Mouse (Mus musculus) heart, postnatal 25 days (tissue): ENCODE measurements around the gene Rapgef3. TPM values are rescaled to one million over a fixed set of nuclear protein-coding genes. Genes with fewer than 3 reads are reported as not detected.

Experiments used
- DNase-seq: peaks from one replicate; pipeline ENCODE4 v3.0.0; 2022; ENCODE audit warnings: low spot score
- intact Hi-C: fragments of 180-260 bp; cut with DNase I; formaldehyde crosslinking; loops from one replicate; pipeline ENCODE4 v1.15.1; 2025
- total RNA-seq, 2 experiments: library from RNA; stranded (reverse); gene quantifications; 2 replicates each; pipeline ENCODE4 v1.2.3; 2021

The Rapgef3 gene
- total RNA-seq, 2 experiments from 2014 or later, result 20.7 to 26.5 TPM

DNA sequence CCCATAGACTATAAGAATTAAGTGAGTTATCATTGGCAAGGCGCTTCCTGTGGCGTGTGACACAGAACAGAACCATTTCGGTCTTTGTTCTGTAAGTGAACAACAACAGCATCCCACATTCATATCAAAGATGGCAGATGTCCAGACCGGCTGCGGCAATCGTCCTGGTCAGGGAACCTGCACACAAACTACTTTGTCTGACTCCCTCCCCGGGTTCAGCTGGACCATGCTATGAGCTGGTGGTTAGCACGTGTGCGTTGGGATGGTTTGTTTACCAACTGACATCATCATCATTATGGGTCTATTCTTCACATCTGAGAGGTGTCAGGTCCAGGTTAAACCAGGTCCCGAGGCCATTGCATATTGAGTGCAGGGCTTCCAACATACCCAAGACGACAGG is 39.4 kb downstream of the Rapgef3 start:
- intact Hi-C loops, result no loop called here
- DNase-seq, result no peak

DNA sequence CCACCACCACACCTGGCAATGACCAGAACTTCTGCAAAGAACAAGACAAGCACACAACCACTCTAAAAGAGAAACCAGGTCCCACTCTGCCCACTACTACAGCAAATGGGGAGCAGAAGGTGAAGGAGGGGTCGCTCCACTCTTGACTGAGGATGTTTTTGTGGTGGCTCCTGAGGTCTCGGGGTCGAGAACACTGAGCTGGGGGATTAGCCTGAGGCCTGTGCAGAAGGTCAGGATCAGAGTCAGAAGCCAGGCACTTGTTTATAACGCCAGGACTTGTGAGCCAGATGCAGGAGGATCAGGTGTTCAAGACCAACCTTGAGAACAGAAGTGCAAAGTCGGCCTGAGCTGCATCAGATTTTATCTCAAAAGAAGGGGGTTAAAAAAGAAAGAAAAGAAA is 40.3 kb downstream of the Rapgef3 start:
- no peak for DNase-seq
- intact Hi-C loops, result no loop called here

DNA sequence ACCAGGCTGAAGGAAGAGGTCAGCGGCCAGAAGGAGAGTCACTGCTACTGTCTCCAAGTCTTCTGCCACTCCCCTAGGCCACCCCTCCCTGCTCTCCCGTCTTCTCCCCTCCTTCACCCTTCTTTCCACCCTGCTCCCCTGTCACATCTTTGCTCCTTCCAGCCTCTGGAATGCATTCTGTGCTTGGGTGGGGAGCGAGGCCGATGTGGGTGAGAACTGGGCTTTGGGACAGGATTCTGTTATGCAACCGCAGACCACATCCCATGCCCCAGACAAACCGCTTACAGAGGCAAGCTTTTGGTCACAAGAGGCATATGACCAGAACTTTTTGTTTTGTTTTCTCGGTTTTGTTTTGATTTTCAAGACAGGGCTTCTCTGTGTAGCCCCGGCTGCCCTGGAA is 40.7 kb downstream of the Rapgef3 start:
- intact Hi-C loops, result no loop called here
- DNase-seq, result peak; percentile 65

DNA sequence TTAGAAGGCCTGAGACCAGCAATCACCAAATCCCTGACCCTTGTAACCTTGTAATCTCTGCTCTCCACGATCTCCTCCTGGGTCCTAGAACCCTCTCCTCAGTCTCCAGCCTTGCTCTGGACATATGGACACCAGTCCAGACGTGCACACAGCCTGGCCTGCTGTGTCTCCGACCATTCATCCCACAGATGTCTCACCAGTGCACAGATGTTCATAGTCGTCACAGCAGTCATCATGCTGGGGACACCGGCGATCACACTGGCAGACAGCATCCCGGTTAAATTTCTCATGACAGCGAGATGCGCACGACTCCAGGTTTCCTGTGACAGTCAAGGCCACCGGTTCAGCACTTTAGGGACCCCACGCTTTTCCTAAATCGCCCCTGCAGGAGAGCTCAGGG is 41.5 kb downstream of the Rapgef3 start:
- intact Hi-C loops, result no loop called here
- DNase-seq, result no peak

DNA sequence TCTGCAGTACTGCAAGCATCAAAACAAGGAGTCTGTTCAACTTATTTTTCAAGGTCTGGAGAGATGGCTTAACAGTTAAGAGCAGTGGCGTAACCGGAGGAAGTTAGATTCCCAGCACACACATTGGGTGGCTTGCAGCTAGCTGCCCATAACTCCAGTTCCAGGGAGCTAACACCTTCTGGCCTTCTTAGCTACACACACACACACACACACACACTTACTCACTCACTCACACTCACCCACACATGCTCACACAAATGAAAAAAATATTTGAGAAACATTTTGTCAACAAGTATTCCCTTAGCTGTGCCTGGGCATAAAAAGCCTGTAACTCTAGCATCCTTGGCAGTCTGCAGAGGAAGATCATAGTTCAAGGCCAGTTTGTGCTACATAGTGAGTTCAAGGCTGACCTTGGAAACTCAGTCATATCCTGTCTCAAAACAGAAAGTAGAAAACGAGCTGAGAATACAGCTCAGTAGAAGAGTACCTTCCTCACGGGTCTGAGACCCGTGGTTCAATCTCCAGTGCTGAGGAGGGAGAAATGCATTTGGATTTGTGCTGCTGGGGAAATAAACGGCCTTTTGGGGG is 42.5 kb downstream of the Rapgef3 start:
- DNase-seq, result no peak
- intact Hi-C loops, result no loop called here

DNA sequence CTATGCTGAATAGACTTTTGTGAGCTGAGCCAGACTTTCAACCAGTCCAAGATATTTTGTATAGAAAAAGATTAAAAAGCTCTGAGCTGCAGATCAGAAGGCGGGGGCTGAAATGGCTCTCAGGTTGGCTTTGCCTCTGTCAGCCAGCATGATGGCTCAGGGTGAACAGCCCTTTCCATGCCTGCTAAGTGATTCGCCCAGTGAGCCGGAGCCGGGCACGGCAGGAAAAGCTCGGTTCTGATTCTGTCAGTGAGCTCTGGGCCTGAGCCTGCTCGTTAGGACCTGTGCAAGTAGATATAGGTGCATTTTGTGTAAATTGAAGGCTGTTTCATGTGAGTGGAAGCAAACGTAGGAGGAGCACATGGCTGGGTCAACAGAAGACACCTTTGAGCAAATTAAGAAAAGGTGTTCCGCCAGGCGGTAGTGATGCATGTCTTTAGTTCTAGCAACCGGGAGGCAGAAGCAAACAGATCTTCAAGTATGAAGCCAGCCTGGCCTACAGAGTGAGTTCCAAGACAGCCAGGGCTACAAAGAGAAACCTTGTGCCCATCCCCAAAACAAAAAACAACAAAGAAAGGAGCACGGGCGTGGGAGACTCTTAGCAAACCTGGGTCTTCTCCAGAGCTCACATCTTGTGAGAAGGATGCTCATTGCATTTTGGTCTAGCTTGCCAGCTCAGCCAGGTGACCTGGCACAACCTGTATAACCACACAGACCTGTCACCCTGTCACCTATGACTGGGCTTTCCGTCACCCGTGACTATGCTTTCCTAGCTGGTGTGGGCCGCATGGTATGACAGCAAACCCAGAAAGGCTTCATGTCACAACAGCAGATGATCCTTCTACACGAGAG is 43.2 kb downstream of the Rapgef3 start:
- no peak for DNase-seq
- intact Hi-C loops, result no loop called here

DNA sequence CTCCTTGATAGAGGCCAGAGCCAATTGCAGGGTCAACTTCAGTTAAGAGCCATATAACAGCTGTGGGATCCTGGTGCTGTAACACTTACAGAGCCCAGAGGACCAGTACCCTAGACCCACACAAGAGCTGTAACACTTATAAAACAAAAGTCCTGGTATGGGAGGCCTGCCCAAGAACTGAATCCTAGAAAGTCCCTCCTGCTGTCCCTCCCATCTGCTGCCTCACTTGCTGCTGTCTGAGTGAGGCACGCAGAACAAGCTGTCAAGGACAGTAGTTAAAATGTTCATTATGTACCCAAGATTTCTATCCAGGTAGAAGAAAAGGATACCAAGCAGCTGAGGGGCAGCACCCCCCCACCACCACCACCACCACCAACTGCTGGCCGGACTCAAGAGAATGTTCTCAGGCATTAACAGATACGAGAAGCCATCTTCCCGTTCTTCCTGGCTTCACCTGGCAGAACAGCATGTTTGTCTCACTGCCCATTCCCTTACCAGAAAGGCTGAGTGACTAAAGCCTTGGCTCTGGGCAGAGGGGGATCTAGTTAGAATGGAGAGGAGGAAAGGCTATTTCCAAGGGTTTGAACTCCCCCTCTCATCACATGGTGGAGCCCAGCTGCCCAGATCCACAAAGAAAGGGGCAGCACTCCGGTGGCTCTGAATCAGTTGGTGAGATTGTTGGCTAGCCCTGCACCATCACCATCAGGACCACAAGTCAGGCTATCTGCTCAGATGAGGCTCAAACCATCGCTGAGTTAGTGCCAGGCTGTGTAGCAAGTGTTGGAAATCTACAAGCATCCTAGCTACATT is 44.0 kb downstream of the Rapgef3 start:
- no peak for DNase-seq
- intact Hi-C loops, result no loop called here

DNA sequence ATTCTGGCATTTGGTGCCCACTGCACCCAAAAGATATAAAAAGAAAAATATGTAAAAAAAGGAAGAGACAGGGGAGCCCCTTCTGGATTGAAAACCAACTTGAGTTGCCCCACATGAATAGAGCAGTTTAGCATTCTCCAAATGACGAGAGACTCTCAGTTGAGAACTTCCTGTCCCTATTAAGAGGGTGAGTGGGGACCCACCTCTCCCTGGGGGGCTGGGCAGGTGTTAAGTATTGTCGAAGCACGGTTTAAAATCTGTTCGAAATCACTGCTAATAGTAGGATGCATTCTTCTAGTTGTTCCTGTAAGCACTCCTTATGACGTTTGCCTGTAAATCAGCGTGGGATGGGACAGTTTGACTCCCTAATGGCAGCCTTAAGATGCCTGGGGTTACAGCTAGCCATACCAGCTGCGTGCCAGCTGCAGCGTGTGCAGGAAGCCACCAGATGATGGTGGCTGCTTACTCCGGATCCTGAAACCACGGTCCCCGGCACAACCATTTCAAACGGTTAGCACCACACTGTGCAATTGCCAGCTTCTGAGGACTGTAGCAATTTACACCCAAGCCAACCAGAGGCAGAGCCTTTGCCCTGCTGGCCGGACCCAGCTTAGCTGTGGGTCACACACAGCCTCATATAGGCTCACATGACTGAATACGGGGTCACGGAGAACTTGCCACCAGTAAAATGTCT is 46.6 kb downstream of the Rapgef3 start:
- intact Hi-C loops, result no loop called here
- no peak for DNase-seq

DNA sequence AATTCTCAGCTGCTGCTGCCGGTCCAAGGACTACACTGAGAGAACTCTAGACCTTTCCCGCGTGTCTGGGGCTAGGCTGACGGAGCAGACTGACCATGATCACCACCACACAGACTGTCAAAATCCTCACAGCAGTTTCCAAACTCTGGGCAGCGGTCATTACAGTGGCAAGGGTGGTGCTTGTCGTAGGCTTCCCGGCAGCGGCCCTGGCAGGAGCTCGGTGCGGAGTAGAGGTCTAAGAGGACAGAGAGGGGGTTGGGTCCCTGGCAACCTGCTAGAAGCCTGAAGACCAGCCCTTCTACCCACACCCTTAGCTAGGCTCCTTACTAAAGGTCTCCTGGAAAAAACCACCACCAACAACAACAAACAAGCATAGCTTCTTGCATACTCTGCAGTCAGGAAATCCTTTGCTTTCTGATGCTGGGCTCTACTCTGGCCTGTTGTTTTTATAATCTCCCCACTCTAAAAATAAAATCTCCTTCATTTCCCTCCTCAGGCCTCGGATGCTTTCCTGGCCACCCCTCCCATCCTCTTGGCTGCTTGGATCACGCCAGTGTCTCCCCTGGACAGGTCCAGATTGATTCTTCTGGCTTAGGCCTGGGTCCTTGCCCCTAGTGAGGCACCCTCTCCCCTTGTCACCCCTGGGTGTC is 47.6 kb downstream of the Rapgef3 start:
- DNase-seq, result no peak
- intact Hi-C loops, result loop anchor here (1.0 kb wide), 1 partner anchor 59 kb away; no protein-coding TSS in a partner anchor

DNA sequence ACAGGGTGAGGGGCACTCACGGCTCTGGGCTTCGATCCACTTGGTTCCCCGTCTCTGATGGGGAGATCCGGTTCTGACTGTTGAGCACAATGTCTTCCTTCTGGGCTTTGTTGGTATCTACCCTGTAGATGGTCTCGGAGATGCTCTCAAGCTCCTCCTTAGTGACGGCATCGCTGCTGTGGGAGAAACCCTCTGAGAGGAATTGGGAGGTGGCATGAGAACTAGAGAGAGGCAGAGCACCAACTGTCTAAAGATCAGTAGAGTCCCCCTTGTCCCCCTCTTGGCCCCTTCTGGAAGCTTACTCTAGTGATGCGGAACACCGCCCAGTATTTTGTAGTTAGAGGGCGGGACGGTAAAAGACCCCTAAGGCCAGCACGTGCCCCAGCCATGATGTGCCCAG is 48.3 kb downstream of the Rapgef3 start:
- intact Hi-C loops, result loop anchor here (2.0 to 5.0 kb wide), 2 partner anchors 47 to 233 kb away; partner anchors contain the start of gene Rapgef3

DNA sequence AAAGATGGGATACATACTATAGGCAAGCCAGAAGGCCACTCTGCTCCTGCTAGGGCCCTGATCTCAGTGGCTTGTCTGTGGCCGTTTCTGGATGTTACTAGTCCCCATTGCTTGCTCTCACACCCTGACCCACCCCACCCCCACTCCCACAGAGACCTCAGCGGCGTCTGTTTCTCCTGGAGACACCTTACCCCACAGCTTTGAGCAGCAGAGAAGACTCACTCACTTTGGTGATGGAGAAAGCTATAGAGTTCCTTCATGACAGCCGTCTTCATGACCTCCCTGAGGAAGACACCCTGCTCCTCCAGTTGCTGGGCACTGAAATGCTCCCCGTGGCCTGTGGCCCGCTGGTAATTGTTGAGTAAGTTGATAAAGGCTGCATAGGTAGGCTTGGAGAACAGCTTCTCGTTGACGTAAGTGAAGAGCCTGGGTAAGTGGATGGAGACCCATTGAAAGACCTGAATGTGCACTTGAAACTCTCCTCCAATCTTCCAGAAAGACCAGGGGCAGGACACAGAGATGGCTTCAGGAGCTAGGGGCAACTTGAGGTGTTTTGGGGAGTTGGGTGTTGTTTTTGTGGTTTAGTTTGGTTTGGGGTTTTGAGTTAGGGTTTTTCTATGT is 49.1 kb downstream of the Rapgef3 start:
- no peak for DNase-seq
- intact Hi-C loops, result loop anchor here (1.0 to 5.0 kb wide), 4 partner anchors 48 to 234 kb away; partner anchors contain the start of gene Rapgef3

More for the DNA sequence above, 48.3 kb downstream of the Rapgef3 start:
- no peak for DNase-seq

DNA sequence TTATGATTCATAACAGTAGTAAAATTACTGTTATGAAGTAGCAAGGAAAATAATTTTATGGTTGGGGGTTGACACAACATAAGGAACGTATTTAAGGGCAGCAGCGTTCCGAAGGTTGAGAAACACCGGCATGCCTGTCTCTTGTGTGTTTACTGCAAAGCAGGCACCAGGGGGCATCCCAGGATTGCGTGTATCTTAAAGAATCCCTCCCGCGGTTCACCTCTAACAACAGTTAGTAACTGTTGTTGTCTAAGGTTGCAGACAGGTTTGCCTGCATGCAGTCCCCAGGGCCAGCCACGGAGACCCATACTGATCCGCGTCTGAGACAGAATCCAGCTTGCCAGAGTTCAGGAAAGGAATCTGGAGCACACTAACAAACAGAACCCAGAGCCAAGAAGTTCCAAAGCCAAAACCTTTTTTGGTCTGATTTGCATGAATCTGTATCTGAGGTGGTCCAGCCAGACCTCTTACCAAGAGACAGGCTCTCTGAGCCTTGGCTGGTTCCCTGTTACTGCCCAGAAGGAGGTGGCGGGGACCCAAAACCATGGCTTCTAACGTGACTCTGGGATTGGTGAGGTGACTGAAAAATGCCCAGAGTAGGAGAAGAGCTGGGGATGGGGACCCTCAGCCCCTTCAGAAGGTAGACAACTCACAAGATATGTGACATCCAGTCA is 49.8 kb downstream of the Rapgef3 start:
- intact Hi-C loops, result loop anchor here (1.0 to 5.0 kb wide), 4 partner anchors 49 to 234 kb away; partner anchors contain the start of gene Rapgef3
- no peak for DNase-seq

DNA sequence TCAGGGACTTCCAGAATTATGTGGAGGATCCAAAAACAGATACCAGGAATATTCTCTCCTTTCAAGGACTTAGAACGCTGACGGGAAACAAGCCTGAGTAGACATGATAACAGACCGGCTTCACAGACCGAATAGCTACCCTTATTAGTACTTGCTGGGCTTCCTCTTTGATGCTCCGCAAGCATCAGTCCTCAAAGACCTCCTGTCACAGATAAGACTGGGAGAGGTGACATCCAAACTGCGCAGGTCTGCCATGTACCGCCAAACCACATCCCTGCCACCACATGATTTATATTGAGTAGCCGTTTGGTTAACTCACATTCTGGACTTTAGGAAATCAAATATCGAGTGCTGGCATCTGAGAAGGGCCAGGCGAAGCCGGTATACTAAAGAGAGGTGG is 51.0 kb downstream of the Rapgef3 start:
- intact Hi-C loops, result loop anchor here (5.0 kb wide), 1 partner anchor 236 kb away; no protein-coding TSS in a partner anchor
- no peak for DNase-seq

DNA sequence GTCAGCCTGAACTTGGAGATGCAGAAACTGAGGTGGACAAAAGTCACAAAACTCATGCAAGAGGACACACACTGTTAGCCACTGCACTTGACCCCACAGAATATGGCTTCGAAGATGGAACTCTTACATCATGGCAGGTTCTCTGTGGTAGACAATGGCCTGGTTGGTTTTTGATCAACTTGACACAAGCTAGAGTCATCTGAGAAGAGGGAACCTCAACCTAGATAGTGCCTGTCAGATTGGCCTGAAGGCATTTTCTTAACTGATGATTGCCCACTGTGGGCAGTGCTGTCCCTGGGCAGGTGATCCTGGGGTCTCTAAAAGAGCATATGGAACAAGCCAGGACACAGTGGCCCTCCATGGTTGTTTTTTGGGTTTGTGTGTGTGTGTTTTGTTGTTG is 52.0 kb downstream of the Rapgef3 start:
- intact Hi-C loops, result loop anchor here (5.0 kb wide), 1 partner anchor 237 kb away; no protein-coding TSS in a partner anchor

DNA sequence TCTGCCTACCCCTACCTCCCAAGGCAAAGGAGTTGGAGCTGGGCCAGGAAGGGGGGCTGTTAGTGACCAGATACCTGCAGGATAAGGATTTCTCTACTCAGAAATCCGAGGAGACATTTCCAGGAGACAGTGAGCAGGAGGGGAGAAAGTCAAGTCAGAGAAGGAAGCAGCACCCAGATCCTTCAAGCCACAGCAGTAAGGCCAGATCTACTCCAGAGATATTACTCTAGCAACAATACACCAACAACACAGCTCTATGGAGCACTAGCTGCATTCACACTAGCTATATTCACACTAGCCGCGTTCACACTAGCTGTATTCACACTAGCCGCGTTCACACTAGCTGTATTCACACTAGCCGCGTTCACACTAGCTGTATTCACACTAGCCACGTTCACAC is 52.7 kb downstream of the Rapgef3 start:
- intact Hi-C loops, result loop anchor here (5.0 kb wide), 1 partner anchor 237 kb away; no protein-coding TSS in a partner anchor

More for the DNA sequence above, 52.0 kb downstream of the Rapgef3 start:
- DNase-seq, result no peak

DNA sequence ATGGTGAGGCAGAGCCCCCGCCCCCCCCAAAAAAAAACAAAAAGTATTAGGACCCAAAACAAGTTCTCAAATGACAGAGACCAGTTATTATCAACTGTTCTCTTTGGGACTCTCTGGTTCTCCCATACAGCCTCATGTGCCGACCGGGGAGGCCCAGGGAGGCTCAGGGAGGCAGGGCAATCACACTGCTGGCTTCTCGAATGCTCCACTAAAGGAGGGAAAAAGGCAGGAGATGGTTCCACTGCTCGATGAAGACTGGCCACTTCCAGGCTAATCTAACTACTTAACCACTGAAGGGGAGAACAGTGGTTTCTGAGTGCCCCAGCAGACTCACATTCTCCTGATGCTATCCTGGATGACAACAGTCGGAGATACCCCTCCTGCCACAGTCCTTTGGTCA is 55.2 kb downstream of the Rapgef3 start:
- intact Hi-C loops, result no loop called here
- no peak for DNase-seq

More for the DNA sequence above, 52.7 kb downstream of the Rapgef3 start:
- DNase-seq, result no peak

DNA sequence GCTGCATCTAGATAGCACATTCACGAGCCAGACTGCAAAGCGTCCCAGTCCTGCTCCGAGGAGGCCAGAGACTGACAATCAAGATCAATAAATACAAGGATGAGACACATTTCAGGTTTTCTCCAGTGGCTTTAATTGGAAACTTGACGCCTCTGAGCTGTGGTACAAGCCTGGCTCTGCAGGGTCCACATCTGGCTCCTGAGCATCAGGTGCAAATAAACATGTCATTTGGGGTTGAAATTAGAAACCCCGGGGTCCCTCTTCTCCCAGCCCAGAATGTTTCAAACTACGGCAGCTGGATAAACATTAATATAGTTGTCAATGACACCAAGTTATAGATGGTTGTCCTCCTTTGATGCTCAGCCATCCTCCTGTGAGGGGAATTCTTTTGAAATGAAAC is 56.9 kb downstream of the Rapgef3 start:
- intact Hi-C loops, result no loop called here
- no peak for DNase-seq
